Mouse (Mus musculus) thymus, postnatal 14 days (tissue): ENCODE data around the gene Ctxn2.

ENCODE experiments used
- DNase-seq: peaks from one replicate; pipeline ENCODE4 v3.0.0; 2021

Gene Ctxn2

GRCm38 (mm10) chr2:125196771-125197170 lies 60.3 kb downstream of the Ctxn2 start:
- no peak for DNase-seq
